Mouse (Mus musculus): Measurements from ENCODE around the gene Prok2.

GRCm38 (mm10) chr6:99762069-99762985 is 36.1 kb upstream of the Prok2 start:
- TF ChIP-seq CTCF (IDR thresholded peaks at IDR 0.05; ENCODE audit: borderline replicate concordance, control insufficient read depth, extremely low read depth, insufficient read depth, low read length, poor library complexity) (no peak), POLR2A (IDR thresholded peaks at IDR 0.05; ENCODE audit: control insufficient read depth, extremely low read depth, insufficient read depth, low read length, poor library complexity) (no peak)

Measured in thymus, adult 2 months (tissue).